Mouse (Mus musculus): Measurements from ENCODE around the gene Chd2. TPM values are rescaled to one million over a fixed set of nuclear protein-coding genes. Genes with fewer than 3 reads are reported as not detected.

Gene Chd2
- polyA plus RNA-seq, 1 experiment, result 48.6 TPM

DNA sequence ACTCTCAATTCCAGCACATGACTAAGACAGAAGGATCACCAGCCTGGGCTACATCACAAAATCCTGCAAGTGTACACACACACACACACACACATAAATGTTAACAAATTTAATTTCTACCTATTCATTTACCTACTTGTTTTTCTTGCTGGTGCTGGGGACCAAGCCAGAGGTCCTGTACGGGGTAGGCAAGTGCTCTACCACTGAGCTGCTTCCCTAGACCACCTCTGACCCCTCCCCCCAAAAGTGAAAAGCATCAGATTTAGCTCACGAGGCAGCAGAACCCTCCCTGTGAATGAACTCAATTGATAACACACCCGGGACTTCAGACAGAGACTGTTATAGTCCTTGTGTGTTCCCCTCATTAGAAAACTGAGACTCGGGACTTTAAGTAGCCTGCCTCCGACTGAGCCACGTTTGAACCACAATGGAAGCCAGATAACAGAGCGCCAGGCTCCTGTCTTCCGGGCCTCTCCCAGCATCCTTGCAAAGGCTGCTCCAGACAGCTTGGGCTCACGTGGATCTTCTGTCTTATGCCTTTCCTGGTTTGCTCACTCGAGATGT, 19.9 kb upstream of the Chd2 start:
- no peak overlapping the region for H3K4me3 ChIP-seq (ENCODE audit: extremely low read depth, insufficient read depth, insufficient read length)
- no peak for DNase-seq (ENCODE audit: low read depth in 1 of 2, low spot score in 2 of 2)
- 85% methylated on average over 10 of the region's 10 CpGs for WGBS
- H3K27me3 ChIP-seq (ENCODE audit: control insufficient read depth, insufficient read depth, low read length), result no peaks in the 10 kb centered on the region
- peaks cover 2% of the 10 kb centered on the region; the same call in 1 of the 2 replicates for H3K4me1 ChIP-seq (ENCODE audit: control insufficient read depth, insufficient read depth, insufficient read length)
- no peaks in the 10 kb centered on the region for H3K36me3 ChIP-seq (ENCODE audit: control insufficient read depth, insufficient read depth, low read length)
- no peak for TF ChIP-seq POLR2A (IDR thresholded peaks at IDR 0.05; ENCODE audit: low read depth, low read length)
- no peak for TF ChIP-seq CTCF (IDR thresholded peaks at IDR 0.05; ENCODE audit: extremely low read depth, insufficient read depth, insufficient read length, insufficient replicate concordance)
- no peak overlapping the region for H3K27ac ChIP-seq (ENCODE audit: insufficient read depth, low read length)

DNA sequence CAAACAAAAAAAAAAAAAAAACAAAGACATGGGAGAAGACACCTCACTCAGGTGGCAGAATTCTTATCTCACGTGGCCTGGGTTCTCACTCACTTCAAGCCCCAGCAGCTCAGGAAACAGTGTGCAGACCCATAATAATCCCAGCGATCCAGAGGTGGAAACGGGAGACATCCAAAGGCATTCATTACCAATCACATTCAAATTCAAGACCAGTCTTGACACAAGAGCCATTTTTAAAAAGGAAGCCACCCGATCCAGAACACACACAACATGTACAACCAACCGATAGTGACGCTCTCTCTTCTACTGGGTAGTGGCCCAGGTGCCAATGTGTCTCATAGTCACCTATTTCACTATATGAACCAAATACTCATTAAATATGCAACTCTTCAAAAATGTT, 19.2 kb upstream of the Chd2 start:
- Histone ChIP-seq H3K27me3 (ENCODE audit: control insufficient read depth, insufficient read depth, low read length) (no peaks in the 10 kb centered on the region), H3K27ac (ENCODE audit: insufficient read depth, low read length) (no peak overlapping the region), H3K36me3 (ENCODE audit: control insufficient read depth, insufficient read depth, low read length) (no peaks in the 10 kb centered on the region), H3K4me1 (ENCODE audit: control insufficient read depth, insufficient read depth, insufficient read length) (peaks cover 2% of the 10 kb centered on the region; the same call in 1 of the 2 replicates), H3K4me3 (ENCODE audit: extremely low read depth, insufficient read depth, insufficient read length) (no peak overlapping the region)
- 93% methylated on average over 6 of the region's 6 CpGs for whole genome bisulfite sequencing
- TF ChIP-seq POLR2A (IDR thresholded peaks at IDR 0.05; ENCODE audit: low read depth, low read length), result no peak
- no peak for TF ChIP-seq CTCF (IDR thresholded peaks at IDR 0.05; ENCODE audit: extremely low read depth, insufficient read depth, insufficient read length, insufficient replicate concordance)
- DNase-seq (ENCODE audit: low read depth in 1 of 2, low spot score in 2 of 2), result no peak

- WGBS, result 61% methylated on average over 6 of the region's 6 CpGs
- TF ChIP-seq POLR2A (IDR thresholded peaks at IDR 0.05; ENCODE audit: low read depth, low read length), result no peak
- no peak for TF ChIP-seq CTCF (IDR thresholded peaks at IDR 0.05; ENCODE audit: extremely low read depth, insufficient read depth, insufficient read length, insufficient replicate concordance)
- Histone ChIP-seq H3K4me3 (ENCODE audit: extremely low read depth, insufficient read depth, insufficient read length) (no peak overlapping the region), H3K4me1 (ENCODE audit: control insufficient read depth, insufficient read depth, insufficient read length) (no peaks in the 10 kb centered on the region; the same call in 1 of the 2 replicates), H3K36me3 (ENCODE audit: control insufficient read depth, insufficient read depth, low read length) (no peaks in the 10 kb centered on the region), H3K27ac (ENCODE audit: insufficient read depth, low read length) (peak overlapping the region; percentile 94), H3K27me3 (ENCODE audit: control insufficient read depth, insufficient read depth, low read length) (no peaks in the 10 kb centered on the region)
- DNase-seq (ENCODE audit: low read depth in 1 of 2, low spot score in 2 of 2), result no peak
Observed at GRCm38 (mm10) chr7:73559853-73560190, 18.2 kb upstream of the Chd2 start.

DNA sequence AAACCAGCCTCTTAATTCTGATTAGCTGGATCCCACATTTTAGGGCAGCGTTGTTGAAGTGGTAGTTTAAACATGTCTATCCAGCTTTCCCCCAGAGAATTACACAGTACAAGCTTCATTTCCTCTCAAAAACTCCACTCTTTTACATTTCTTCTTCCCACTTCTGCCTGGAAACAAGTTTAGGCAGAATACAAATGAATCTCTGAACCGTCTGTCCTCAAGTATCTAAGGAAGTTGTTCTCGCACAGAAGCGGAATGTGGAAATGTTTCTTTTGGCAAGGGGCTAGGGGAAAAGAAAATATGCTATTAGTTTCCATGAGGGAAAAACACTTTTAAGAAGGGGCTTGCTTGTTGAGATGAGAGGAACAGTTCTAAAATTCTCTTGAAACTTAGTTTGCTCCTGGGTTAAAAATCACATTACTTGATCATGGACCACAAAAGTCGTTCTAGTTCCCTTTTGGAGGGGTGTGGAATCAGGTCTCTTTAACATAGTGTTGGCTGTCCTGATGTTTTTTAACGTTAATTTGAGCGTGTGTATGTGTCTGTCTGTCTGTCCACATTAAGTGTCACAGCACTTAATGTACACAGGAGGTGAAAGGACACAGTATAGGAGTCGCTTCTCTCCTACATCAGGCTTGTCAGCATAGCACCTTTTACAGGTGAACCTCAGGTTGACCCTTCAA, 17.7 kb upstream of the Chd2 start:
- WGBS, result 7% methylated on average over 8 of the region's 8 CpGs
- peak overlapping the region; percentile 54 for H3K4me3 ChIP-seq (ENCODE audit: extremely low read depth, insufficient read depth, insufficient read length)
- no peak for TF ChIP-seq CTCF (IDR thresholded peaks at IDR 0.05; ENCODE audit: extremely low read depth, insufficient read depth, insufficient read length, insufficient replicate concordance)
- TF ChIP-seq POLR2A (IDR thresholded peaks at IDR 0.05; ENCODE audit: low read depth, low read length), result no peak
- no peaks in the 10 kb centered on the region for H3K27me3 ChIP-seq (ENCODE audit: control insufficient read depth, insufficient read depth, low read length)
- no peaks in the 10 kb centered on the region for H3K36me3 ChIP-seq (ENCODE audit: control insufficient read depth, insufficient read depth, low read length)
- H3K4me1 ChIP-seq (ENCODE audit: control insufficient read depth, insufficient read depth, insufficient read length), result no peaks in the 10 kb centered on the region; the same call in 1 of the 2 replicates
- DNase-seq (ENCODE audit: low read depth in 1 of 2, low spot score in 2 of 2), result no peak
- H3K27ac ChIP-seq (ENCODE audit: insufficient read depth, low read length), result peak overlapping the region; percentile 94

DNA sequence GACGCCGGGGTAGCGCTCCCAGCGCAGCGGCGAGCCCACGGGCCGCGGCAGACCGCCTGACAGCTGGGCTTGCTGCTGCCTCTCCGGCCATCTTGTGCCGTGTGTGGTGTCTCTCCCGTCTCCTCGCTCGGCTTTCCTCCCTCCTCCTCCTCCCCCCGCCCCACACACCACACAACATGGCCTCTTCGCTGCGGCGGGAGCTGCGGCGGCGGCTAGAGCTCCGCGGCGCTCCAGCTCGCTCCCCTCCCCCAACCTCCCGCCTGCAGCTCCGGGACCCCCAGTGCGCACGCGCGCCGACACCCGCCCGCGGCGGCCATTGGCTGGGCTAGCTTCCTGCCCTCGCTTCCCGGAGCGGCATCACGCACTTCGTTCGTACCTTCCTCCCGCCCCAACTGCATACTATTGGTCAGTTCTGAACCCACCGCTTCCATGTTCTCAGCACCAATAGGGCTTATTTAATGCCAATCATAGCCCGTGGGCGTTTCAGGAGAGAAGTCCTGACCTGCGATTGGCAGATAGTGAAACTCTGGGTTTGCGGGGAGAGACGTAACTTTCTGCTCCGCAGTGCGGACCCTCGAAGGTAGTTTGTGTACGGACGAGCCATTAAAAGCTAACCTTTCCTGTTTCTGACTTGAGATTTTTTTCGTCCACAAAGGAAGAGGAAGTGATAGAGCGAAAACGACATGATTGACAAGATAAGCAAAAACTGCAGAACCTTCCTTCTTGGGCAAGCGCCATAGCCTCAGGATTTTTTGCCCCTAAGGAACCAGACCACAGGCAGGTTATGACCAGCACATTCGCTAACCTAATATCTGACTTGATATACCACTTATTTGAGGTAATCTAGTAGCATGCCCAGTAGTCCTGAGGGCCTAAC, 16.9 kb upstream of the Chd2 start:
- Histone ChIP-seq H3K27me3 (ENCODE audit: control insufficient read depth, insufficient read depth, low read length) (no peaks in the 10 kb centered on the region), H3K4me3 (ENCODE audit: extremely low read depth, insufficient read depth, insufficient read length) (peak overlapping the region; percentile 95), H3K36me3 (ENCODE audit: control insufficient read depth, insufficient read depth, low read length) (no peaks in the 10 kb centered on the region), H3K27ac (ENCODE audit: insufficient read depth, low read length) (peak overlapping the region; percentile 99), H3K4me1 (ENCODE audit: control insufficient read depth, insufficient read depth, insufficient read length) (no peaks in the 10 kb centered on the region; the same call in 1 of the 2 replicates)
- peak; percentile 99 to 100 for DNase-seq (ENCODE audit: low read depth in 1 of 2, low spot score in 2 of 2)
- TF ChIP-seq CTCF (IDR thresholded peaks at IDR 0.05; ENCODE audit: extremely low read depth, insufficient read depth, insufficient read length, insufficient replicate concordance) (no peak), POLR2A (IDR thresholded peaks at IDR 0.05; ENCODE audit: low read depth, low read length) (peak; percentile 99)
- under 1% methylated on average over 56 of the region's 60 CpGs for WGBS

DNA sequence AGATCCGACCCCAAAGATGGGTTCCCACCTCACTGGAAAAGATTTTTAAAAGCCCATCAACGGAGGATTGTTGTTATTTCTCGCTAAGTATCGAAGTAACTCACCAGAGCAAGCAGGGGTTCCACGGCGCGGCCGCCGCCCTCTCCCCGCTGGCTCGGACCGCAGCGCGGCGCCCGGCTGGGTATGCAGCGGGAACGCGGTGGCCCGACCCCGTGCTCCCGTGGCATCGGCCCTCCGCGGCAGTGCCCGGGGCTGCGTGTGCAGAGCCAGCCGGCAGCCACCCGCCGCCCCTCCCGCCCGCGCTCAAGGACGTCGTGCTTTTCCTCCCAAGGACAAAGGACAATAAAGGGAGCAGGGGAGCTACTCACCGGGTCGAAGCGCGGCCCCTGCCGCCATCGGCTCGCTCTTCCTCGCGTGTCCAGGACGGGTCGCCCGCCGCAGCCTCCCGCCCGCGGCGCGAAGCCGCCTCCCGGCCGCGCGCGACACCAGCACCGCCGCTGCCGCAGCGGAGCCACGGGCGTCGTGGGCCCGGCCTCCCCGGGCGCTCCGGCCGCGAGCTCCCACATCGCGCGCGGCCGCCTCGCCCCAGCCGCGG, 16.1 kb upstream of the Chd2 start:
- Histone ChIP-seq H3K27ac (ENCODE audit: insufficient read depth, low read length) (peak overlapping the region; percentile 99), H3K36me3 (ENCODE audit: control insufficient read depth, insufficient read depth, low read length) (peaks cover under 1% of the 10 kb centered on the region), H3K4me1 (ENCODE audit: control insufficient read depth, insufficient read depth, insufficient read length) (peaks cover under 1% of the 10 kb centered on the region), H3K4me3 (ENCODE audit: extremely low read depth, insufficient read depth, insufficient read length) (peak overlapping the region; percentile 95), H3K27me3 (ENCODE audit: control insufficient read depth, insufficient read depth, low read length) (no peaks in the 10 kb centered on the region)
- DNase-seq (ENCODE audit: low read depth in 1 of 2, low spot score in 2 of 2), result peak in 1 of 2 experiments; percentile 43
- WGBS, result 1% methylated on average over 75 of the region's 80 CpGs
- no peak for TF ChIP-seq CTCF (IDR thresholded peaks at IDR 0.05; ENCODE audit: extremely low read depth, insufficient read depth, insufficient read length, insufficient replicate concordance)
- no peak for TF ChIP-seq POLR2A (IDR thresholded peaks at IDR 0.05; ENCODE audit: low read depth, low read length)
